Mouse (Mus musculus) spleen, adult 2 months (tissue): ENCODE data around the gene Krtap5-4.

Source experiments
- CTCF ChIP-seq: fragments of 200-500 bp; IDR thresholded peaks from 2 replicates; pipeline ENCODE4 v1.5.1; 2011; ENCODE audit warnings: mild to moderate bottlenecking, inconsistent platforms; ENCODE audit not compliant: insufficient read depth, insufficient read length, insufficient replicate concordance; ENCODE audit errors: extremely low read depth
- POLR2A ChIP-seq: fragments of 200-500 bp; IDR thresholded peaks from 2 replicates; pipeline ENCODE4 v1.6.1; 2011; ENCODE audit warnings: low read depth, low read length, inconsistent platforms

DNA sequence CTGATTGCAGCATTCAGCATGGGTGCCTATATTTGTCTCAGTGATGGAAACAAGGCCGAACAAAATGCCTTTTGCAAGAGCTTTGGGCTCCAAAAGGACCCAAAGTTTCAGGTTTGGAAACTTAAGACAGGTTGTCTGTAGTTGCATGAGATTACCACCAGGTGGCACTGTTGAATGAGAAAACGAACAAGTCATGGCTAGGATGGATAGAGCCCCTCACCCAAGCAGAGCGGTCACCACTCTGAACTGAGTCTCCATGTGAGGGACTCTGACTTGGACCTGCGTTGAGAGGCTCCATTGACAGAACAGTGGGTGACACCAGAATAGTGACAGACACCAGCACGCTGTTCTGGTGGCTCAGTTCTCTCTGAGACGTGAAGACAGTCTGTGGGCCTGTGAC is 13.2 kb downstream of the Krtap5-4 start:
- TF ChIP-seq CTCF (peak; percentile 33; the same call in 1 of the 2 replicates), POLR2A (no peak)
